Mouse (Mus musculus) gastrocnemius, postnatal 14 days (tissue): Measurements from ENCODE around the gene Rab17. TPM values are rescaled to one million over a fixed set of nuclear protein-coding genes. Genes with fewer than 3 reads are reported as not detected.
A peak's percentile ranks its signal among the peaks of the same experiment; 100 is the strongest.

Source experiments
- DNase-seq: peaks from one replicate; pipeline ENCODE4 v3.0.0; 2021; ENCODE audit warnings: mixed read lengths
- intact Hi-C: fragments of 180-260 bp; cut with DNase I; formaldehyde crosslinking; loops from one replicate; pipeline ENCODE4 v1.15.1; 2025; ENCODE audit warnings: low total_unique reads
- long read RNA-seq, 2 experiments: library from polyadenylated mRNA; stranded (forward); transcript quantifications; one replicate each; pipeline ENCODE4 v2.0.0; 2021
- total RNA-seq, 2 experiments: library from RNA; stranded (reverse); gene quantifications; 2 replicates each; pipeline ENCODE4 v1.2.3; 2021

Rab17 gene
- total RNA-seq = under 1 TPM in 1 of 2 experiments, not detected in 1; 0.31 TPM
- long read RNA-seq, experiment 1 = 0 reads
- long read RNA-seq, experiment 2 = 0 reads

DNA sequence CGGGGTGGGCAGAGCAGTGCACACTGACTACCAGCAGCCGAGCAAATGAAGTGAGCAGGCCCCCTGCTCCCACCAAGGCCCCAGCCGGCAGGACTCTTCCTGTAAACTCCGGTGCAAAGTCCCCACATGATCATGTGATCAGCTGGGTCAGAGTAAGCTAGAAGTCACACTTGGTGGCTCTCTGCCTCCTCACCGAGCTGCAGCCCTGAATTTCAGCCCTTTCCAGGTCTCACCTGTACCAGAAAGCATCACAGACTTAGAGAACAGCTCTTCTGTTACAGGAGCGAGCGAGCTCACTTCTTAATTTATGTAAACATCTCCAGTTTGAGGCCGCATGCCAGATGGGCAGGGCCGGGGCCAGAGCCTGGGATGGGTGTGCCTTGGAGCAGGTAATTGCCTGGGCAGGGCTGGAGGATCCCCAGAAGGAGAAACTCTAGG lies at the start of gene Rab17:
Gene Rab17, minus strand, starts transcription at position 315 of the 438 bp plus-strand sequence.
- intact Hi-C loops = no loop called here
- no peak for DNase-seq

- DNase-seq = peak; percentile 52
- intact Hi-C loops = no loop called here
These were observed 47.8 kb upstream of the Rab17 start for GRCm38 (mm10) chr1:91017111-91017758.

DNA sequence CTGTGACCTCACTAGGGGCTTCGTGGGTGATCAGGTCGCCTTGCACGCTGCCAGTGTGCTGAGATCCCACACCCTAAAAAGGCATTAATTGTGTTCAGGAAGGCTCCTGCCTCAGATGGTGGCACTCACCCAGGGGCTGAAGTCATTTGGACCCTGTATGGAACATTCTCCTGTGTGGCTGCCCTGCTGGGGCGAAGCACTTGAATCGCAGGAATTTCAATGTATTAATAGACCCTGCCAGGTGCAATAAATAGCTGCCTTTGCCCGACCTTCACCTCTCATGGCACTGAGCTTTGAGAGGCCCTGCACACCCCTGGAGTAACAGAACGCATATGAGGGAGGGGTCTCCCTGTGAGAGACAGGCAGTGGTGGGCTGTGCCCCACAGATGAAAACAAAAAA lies 46.1 kb upstream of the Rab17 start:
- peak; percentile 28 for DNase-seq
- intact Hi-C loops = no loop called here

DNA sequence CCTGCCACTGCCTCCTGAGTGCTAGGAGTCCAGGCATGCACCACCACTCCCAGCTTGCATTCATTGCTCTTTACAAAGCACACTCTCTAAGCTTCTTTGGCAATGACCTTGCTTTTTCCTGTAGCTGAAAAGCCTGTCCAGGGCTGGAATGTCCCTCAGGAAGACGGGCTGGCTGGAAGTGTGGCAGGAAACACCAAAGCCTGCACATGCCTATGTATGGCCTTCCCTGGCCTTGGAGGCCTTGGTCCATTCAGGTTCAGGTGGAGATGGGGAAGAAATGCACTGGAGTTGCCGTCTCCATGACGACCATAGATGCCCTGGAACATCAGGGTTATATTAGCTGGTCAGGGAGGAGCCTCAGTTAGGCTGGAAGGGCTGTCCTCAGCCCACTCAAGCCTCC lies 44.3 kb upstream of the Rab17 start:
- intact Hi-C loops = no loop called here
- no peak for DNase-seq

DNA sequence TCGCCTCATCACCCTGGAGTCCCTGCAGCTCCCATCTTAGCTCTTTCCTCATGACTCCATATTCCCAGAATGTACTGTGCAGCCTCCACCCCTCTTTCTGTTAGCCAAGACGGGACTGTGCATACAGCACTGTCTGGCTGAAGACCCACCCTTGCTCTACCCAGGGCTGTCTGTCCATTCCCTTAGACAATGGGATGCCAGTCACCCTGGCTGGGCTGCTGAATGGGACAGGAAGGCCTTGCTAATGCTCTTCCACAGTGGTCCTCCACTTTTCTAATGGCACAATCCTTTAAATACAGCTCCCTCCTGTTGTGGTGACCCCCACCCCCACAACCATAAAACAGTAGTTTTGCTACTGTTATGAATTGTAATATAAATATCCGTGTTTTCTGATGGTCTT lies 41.9 kb upstream of the Rab17 start:
- intact Hi-C loops = no loop called here
- no peak for DNase-seq

GRCm38 (mm10) chr1:91010716-91011115 lies 41.3 kb upstream of the Rab17 start:
- intact Hi-C loops = no loop called here
- no peak for DNase-seq

DNA sequence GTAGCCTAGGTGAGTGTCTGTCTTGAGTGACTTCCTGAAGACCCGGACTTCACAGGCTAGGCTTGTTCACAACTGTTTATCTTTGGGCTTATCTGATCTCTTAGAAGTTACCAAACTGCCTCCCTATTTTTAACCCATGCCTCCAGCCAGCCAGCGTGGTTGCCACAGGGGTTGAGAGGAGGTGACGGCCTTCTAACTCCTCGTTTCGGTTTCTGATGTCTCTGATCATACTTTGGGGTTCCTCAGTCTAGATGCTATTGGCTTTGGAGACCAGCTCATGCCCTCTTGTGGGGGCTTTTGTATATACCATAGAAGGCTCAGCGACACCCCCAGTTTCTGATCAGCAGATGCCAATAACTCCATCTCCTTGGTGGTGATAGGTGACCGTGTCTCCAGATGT lies 40.8 kb upstream of the Rab17 start:
- DNase-seq = no peak

GRCm38 (mm10) chr1:91009266-91009665 lies 39.8 kb upstream of the Rab17 start:
- no peak for DNase-seq
- intact Hi-C loops = no loop called here

More for the DNA sequence above, 40.8 kb upstream of the Rab17 start:
- intact Hi-C loops = no loop called here

DNA sequence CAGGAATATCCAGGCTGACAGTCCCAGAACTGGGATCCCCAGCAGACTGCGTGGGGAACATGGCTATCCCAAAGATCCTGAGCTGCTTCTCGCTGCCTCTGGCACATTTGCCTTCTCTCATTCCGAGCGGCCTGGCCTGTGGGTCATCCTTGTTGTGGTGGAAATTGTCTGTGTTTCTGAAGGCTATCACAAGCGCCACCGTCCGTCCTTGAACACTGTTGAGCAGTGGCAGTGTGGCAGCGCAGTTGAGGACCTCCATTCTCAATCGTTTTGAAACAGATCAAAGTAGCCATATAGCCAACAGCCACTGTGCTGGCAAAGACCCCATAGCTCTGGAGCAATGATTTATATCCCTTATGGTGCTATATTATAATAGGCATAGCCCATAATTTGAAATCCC lies 39.3 kb upstream of the Rab17 start:
- intact Hi-C loops = no loop called here
- DNase-seq = no peak

DNA sequence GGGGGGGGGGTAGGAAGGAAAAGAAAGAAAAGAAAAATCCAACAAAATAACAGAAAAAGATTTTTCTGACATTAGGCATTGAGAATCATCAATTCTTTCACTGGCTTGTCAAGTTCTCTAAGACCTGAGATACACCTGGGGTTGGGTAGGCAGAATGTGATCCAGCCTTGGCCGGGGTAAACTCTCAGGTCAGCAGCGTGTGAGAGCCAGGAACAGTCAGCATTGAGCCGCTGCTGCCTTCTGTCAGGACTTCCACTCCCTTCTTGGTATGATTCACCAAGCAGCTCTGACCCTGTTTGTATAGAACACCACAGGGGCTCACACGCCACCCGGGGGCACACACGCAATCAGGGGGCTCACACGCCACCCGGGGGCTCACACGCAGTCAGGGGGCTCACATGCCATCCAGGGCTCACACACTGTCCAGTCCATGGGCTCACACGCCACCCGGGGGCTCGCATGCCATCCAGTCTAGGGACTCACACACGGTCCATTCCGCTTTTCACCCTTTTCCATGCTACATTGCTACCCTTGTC lies 38.8 kb upstream of the Rab17 start:
- DNase-seq = no peak

DNA sequence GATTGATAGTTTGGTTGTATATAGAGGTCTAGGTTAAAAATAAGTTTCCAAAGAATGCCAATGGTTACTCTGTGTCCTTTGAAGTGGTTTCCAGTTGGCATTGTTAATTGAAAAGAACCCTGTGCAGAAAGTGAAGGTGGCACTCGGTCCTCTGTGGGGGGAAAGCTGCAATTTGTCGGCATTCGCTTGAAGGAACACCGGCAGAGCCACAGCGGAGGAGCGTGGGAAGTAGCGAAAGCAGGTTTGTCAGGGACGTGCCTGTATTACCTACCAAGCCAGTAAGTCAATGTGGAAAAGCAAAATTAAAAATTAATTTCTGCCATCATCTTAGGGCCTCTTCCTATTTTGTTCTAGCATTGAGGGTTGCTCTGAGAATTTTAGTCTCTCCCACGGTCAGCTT lies 37.2 kb upstream of the Rab17 start:
- intact Hi-C loops = no loop called here

More for the DNA sequence above, 38.8 kb upstream of the Rab17 start:
- intact Hi-C loops = no loop called here

DNA sequence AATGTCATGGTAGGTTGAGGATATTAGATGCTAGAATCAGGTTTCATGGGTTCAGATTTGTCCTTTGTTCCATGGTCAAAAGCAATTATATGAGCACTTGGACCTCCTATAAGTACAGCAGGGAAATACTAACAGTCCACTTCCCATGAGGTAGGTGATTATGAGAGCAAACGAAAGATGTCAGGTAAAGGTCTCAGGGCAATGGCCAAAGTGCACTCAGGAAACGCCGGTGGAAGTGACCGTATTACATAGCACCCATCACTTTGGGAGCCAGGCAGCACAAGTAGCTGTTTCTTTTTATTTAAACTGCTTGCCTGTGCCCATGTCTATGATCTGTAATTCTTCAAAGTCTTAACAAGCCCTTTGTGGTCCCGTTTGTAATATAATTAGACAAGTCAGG lies 36.6 kb upstream of the Rab17 start:
- DNase-seq = no peak
- intact Hi-C loops = no loop called here

More for the DNA sequence above, 37.2 kb upstream of the Rab17 start:
- no peak for DNase-seq

- intact Hi-C loops = no loop called here
- DNase-seq = no peak
These were observed 34.2 kb upstream of the Rab17 start for GRCm38 (mm10) chr1:91003522-91004253.

GRCm38 (mm10) chr1:91002641-91003040 lies 33.2 kb upstream of the Rab17 start:
- intact Hi-C loops = no loop called here
- DNase-seq = no peak

- no peak for DNase-seq
- intact Hi-C loops = no loop called here
These were observed 32.5 kb upstream of the Rab17 start for GRCm38 (mm10) chr1:91001871-91002539.

- intact Hi-C loops = no loop called here
- no peak for DNase-seq
These were observed 31.6 kb upstream of the Rab17 start for GRCm38 (mm10) chr1:91001101-91001500.

GRCm38 (mm10) chr1:90999911-91000601 lies 30.6 kb upstream of the Rab17 start:
- no peak for DNase-seq
- intact Hi-C loops = no loop called here

- intact Hi-C loops = no loop called here
These were observed 29.6 kb upstream of the Rab17 start for GRCm38 (mm10) chr1:90998891-90999611.

GRCm38 (mm10) chr1:90998268-90998890 lies 28.9 kb upstream of the Rab17 start, which contains the start of gene Lrrfip1:
Gene Lrrfip1 (plus strand): TSS chr1:90998737.
- intact Hi-C loops = no loop called here
- peak; percentile 71 for DNase-seq

More at GRCm38 (mm10) chr1:90998891-90999611, 29.6 kb upstream of the Rab17 start:
- no peak for DNase-seq
